Mouse (Mus musculus) midbrain, embryonic 15.5 days (tissue): ENCODE results near the gene Timm29. TPM values are rescaled to one million over a fixed set of nuclear protein-coding genes. Genes with fewer than 3 reads are reported as not detected.

Source experiments
- ATAC-seq: fragments of 200-750 bp; cut with Nextera tagmentation; replicated peaks from 2 replicates; pipeline ENCODE4 v1.8.0; 2017; ENCODE audit warnings: moderate TSS enrichment
- H3K27ac ChIP-seq: fragments of 300-500 bp; sonication (generic); 2 replicates; pipeline ENCODE4 v1.5.1; 2015; ENCODE audit warnings: mild to moderate bottlenecking, inconsistent platforms
- H3K27me3 ChIP-seq: fragments of 300-500 bp; sonication (generic); replicated peaks from 2 replicates; pipeline ENCODE4 v1.6.1; 2015; ENCODE audit warnings: inconsistent platforms
- H3K36me3 ChIP-seq: fragments of 300-500 bp; sonication (generic); replicated peaks from 2 replicates; pipeline ENCODE4 v1.6.1; 2015; ENCODE audit warnings: inconsistent platforms
- H3K4me1 ChIP-seq: fragments of 300-500 bp; sonication (generic); 2 replicates; pipeline ENCODE4 v1.6.1; 2015; ENCODE audit warnings: inconsistent platforms
- H3K4me2 ChIP-seq: fragments of 300-500 bp; sonication (generic); 2 replicates; pipeline ENCODE4 v1.6.1; 2015; ENCODE audit warnings: inconsistent platforms, mild to moderate bottlenecking, moderate library complexity
- H3K4me3 ChIP-seq: fragments of 300-500 bp; sonication (generic); 2 replicates; pipeline ENCODE4 v1.5.1; 2015; ENCODE audit warnings: mild to moderate bottlenecking, inconsistent platforms
- H3K9ac ChIP-seq: fragments of 300-500 bp; sonication (generic); 2 replicates; pipeline ENCODE4 v1.6.1; 2015; ENCODE audit warnings: mild to moderate bottlenecking, inconsistent platforms
- H3K9me3 ChIP-seq: fragments of 300-500 bp; sonication (generic); 2 replicates; pipeline ENCODE4 v1.6.1; 2016; ENCODE audit warnings: inconsistent platforms
- WGBS: fragments of 180-500 bp; shearing (Covaris S2); methylation state at CpG from one replicate; pipeline ENCODE4 v1.1.7; 2015; ENCODE audit warnings: mixed read lengths; 5-methylcytosine and 5-hydroxymethylcytosine counted together
- polyA plus RNA-seq: library from polyadenylated mRNA; unstranded; fragments of >200 nt; fragmentation: Nextera tagmentation; extraction: Ambion mirVana; gene quantifications from 2 replicates; pipeline ENCODE4 v1.2.1, GENCODE M21; 2015

The Timm29 gene
- polyA plus RNA-seq, result 68.0 and 68.8 TPM in 2 replicates

DNA sequence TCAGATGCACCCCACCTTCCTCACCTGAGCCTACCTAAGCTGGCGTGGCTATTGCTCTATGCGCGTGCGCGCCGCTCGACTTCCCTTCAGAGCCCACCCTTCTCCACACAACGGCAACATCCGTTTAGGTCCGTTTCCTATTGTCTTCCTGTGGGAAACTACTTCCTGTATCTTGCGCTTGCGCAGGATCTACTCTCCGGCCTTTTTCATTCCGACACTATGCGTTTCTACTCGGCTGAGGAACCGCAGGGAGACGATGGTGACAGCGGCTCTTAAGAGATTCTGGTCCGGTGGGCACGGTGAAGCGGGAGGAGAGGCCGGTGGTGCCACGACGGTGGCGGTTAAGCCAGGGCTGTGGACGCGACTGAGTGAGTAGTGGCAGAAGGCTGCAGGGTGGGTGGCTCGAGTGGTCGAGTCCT is at the start of gene Timm29, which contains the start of gene Yipf2:
Timm29 (plus strand) TSS at position 20 of the 419 bp plus-strand sequence.
Yipf2 (minus strand) TSS at position 126 of the 419 bp plus-strand sequence.
- ATAC-seq, result peak; percentile 94
- Histone ChIP-seq H3K4me3 (peak within 1 kb of the TSS; percentile 97), H3K4me2 (peak within 1 kb of the TSS; percentile 97), H3K9ac (peak within 1 kb of the TSS; percentile 89), H3K27ac (peak within 1 kb of the TSS; percentile 88), H3K9me3 (no peaks in the 10 kb centered on the region), H3K36me3 (peaks cover 26% of the 10 kb centered on the region), H3K27me3 (no peaks in the 10 kb centered on the region), H3K4me1 (peaks cover 33% of the 10 kb centered on the region)
- WGBS, result under 1% methylated on average over 30 of the region's 30 CpGs

DNA sequence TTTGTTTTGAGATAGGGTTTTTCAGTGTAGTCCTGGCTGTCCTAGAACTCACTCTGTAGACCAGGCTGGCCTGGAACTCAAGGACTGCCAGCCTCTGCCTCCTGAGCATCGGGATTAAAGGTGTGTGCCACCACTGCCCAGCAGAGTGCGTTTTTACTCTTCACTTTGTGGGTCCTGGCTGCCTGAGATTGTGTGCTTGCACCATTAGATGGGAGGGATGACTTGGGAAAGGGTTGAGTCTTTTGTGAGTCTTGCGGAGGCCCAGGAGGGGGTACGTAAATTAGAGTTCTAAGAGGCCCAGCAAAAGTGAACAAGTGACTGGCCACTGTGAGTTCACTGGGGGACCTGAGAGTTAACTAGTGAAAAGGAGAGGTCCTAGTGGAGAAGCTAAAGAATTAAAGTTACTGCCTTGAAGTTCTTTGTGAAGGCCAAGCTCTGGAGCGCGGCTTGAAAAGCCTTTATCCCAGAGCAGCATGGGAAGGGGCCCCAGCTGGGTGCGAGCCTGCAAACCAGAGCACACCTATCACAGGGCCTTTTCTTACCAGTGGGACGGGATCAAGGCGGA is 47.1 kb upstream of the Timm29 start:
- Histone ChIP-seq H3K4me3 (peak overlapping the region; percentile 92), H3K9ac (peak overlapping the region; percentile 98), H3K27me3 (no peaks in the 10 kb centered on the region), H3K9me3 (no peaks in the 10 kb centered on the region), H3K4me1 (peaks cover 28% of the 10 kb centered on the region), H3K4me2 (peak overlapping the region; percentile 52), H3K36me3 (no peaks in the 10 kb centered on the region), H3K27ac (peak overlapping the region; percentile 98)
- 2% methylated on average over 9 of the region's 9 CpGs for WGBS
- ATAC-seq, result peak; percentile 63; the same call in 1 of the 2 replicates

DNA sequence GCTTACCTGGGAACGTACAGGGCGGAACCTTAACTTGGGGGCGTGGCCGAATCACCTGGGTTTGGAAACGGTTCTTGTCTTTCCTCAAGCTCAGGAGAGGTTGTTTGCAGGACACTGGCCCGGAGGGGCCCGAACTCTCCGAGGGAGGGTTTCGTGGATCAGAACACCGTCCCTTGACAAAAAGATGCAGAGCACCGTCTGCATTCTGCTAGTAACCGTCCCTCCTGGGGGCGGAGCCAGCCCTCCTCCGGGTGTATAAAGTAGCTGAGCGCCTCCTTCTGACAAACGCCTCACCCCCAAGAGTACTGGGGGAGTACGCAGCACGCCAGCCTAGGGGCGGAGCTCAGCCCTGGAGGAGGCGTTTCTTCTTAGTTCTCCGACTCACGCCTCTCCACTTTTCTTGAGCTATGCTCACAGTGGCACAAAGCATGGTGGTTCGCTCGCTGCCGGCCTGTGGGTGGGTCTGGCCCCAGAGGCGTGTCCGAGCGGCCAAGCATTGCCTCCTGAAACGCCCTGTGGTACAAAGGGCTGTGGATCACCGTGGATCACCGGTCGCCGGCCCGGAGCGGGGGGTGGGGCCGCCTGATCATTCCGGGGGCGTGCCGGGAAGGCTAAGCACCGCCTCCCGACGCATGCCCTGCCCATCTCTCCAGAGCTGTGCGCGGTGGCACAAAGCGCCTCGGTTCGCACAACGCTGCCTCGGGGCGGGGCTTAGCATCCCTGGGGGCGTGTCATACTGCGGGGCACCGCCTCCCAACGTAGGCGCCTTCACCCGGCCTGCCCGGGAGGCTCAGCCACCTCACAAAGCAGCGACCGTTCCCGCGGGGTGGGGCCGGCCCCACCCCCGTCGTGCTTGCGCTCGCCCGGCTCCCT is 46.4 kb upstream of the Timm29 start:
- H3K27me3 ChIP-seq, result no peaks in the 10 kb centered on the region
- under 1% methylated on average over 67 of the region's 67 CpGs for WGBS
- H3K36me3 ChIP-seq, result no peaks in the 10 kb centered on the region
- peak overlapping the region; percentile 98 for H3K27ac ChIP-seq
- no peaks in the 10 kb centered on the region for H3K9me3 ChIP-seq
- peak overlapping the region; percentile 52 for H3K4me2 ChIP-seq
- peak overlapping the region; percentile 92 for H3K4me3 ChIP-seq
- peaks cover 28% of the 10 kb centered on the region for H3K4me1 ChIP-seq
- H3K9ac ChIP-seq, result peak overlapping the region; percentile 98
- peak; percentile 95 for ATAC-seq

DNA sequence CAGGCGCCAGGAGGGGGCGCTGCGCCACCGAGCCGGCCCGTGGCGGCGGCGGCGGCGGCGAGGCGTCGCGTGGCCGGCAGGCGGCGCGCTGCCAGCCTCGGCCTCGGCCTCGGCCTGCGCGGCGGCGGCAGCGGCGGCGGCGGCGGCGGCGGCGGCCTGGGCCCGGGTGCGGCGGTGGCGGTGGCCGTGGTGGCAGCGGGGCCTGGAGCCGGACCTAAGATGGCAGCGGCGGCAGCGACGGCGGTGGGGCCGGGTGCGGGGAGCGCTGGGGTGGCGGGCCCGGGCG is 45.8 kb upstream of the Timm29 start, which contains the start of gene Carm1:
Carm1 (plus strand) TSS at position 106 of the 286 bp plus-strand sequence.
- Histone ChIP-seq H3K36me3 (no peaks in the 10 kb centered on the region), H3K9ac (peak within 1 kb of the TSS; percentile 98), H3K9me3 (no peaks in the 10 kb centered on the region), H3K27me3 (no peaks in the 10 kb centered on the region), H3K4me1 (peaks cover 28% of the 10 kb centered on the region), H3K27ac (peak within 1 kb of the TSS; percentile 98), H3K4me2 (peak within 1 kb of the TSS; percentile 52), H3K4me3 (peak within 1 kb of the TSS; percentile 92)
- 0% methylated on average over 8 of the region's 52 CpGs for WGBS
- ATAC-seq, result no peak; the same call in 1 of the 2 replicates

DNA sequence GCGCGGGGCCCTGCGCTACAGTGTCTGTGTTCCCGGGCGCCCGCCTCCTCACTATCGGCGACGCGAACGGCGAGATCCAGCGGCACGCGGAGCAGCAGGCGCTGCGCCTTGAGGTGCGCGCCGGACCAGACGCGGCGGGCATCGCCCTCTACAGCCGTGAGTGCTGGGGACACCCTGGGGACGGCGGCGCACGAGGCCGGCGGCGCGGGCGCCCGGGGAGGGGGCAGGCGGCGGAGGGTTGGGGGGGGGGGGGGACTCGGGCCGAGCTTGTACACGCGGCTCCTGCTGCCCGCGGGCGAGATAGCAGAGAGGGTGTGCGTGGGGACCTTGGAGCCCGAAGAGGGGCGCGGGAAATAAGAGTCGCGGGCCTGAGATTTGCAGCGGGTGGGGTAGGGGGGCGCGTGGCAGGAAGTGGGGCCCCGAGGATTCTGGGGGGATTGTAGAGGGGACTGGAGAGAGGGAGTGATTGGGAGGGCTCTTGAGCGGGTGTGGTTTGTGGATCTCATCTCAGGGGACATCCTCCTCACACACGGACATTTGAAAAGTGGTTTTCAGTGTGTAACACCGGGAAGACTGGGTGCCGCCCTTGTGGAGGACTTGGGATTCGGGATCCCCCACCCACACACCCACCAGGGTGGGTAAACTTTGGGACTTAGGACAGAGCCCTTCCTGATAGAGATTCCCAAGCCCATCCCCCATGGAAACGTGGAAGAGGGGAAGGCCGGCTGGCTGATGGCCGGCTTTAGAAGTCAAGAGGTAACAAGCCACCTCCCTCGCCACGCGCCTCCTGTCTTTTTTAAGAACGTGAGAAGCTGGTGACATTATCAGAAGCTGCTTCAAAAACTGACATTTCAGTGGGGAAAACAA is 45.2 kb upstream of the Timm29 start:
- WGBS, result under 1% methylated on average over 42 of the region's 66 CpGs
- Histone ChIP-seq H3K27me3 (no peaks in the 10 kb centered on the region), H3K36me3 (no peaks in the 10 kb centered on the region), H3K9me3 (no peaks in the 10 kb centered on the region), H3K4me3 (peak overlapping the region; percentile 92), H3K27ac (peak overlapping the region; percentile 98), H3K4me1 (peaks cover 28% of the 10 kb centered on the region), H3K4me2 (peak overlapping the region; percentile 52), H3K9ac (peak overlapping the region; percentile 98)
- peak; percentile 53 for ATAC-seq

DNA sequence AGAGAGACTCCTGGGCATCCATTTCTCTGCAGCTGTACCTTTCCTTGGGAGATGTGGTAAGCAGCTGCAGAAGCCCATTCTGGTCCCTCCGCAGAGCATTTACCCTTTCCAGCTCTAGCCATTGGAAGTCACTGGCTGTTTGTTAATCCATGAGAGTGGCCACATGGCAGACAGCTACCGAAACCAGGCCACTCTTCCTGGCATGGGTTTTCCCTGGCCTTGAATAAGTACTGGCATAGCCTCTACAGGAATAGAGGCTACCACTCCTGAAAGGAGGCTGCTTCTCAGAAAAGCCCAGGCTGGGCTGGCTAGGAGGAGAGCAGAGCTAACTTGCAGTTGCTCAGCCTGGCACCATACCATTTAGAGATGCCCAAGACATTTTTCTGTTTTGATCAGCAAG is 41.5 kb upstream of the Timm29 start:
- 93% methylated on average over 2 of the region's 2 CpGs for WGBS

DNA sequence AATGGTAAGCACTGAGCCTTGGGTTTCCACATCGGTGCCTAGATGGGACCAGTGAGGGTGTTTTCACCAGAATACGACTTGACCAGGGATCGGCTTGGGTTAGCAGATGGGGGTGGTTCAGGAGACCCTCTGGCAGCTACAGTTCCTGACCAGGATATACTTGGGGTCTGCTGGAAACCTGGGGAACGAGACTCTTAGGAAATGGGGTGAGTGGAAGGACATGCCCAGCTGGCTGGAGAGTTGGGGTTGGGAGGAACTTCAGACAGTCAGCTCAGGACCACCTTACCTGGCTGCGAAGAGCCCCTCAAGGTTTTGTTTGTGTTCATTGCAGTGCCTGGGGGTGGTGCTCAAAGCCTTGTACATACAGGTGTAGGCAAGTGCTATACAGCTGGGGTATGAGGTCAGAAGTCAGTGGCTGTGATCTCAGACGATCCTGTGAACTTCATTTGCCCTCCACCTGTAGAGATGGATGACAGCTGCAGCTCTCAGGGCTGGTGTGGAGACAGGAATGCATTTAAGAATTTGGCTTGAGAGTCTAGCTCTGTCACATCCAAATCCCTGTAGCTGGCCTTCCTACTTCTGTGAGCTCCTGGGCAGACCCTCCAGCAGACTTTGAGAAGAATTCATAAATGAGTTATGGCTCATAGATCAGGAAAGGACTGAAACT is 38.8 kb upstream of the Timm29 start:
- H3K9ac ChIP-seq, result no peak overlapping the region
- H3K4me3 ChIP-seq, result no peak overlapping the region
- H3K9me3 ChIP-seq, result no peaks in the 10 kb centered on the region
- no peak overlapping the region for H3K4me2 ChIP-seq
- no peak for ATAC-seq
- no peaks in the 10 kb centered on the region for H3K36me3 ChIP-seq
- H3K27me3 ChIP-seq, result no peaks in the 10 kb centered on the region
- 91% methylated on average over 6 of the region's 6 CpGs for WGBS
- H3K27ac ChIP-seq, result no peak overlapping the region
- H3K4me1 ChIP-seq, result peaks cover 21% of the 10 kb centered on the region

More for the DNA sequence above, 41.5 kb upstream of the Timm29 start:
- Histone ChIP-seq H3K9me3 (no peaks in the 10 kb centered on the region), H3K4me2 (no peak overlapping the region), H3K9ac (no peak overlapping the region), H3K4me1 (peaks cover 20% of the 10 kb centered on the region), H3K27ac (no peak overlapping the region), H3K4me3 (no peak overlapping the region), H3K27me3 (no peaks in the 10 kb centered on the region), H3K36me3 (no peaks in the 10 kb centered on the region)
- no peak for ATAC-seq

DNA sequence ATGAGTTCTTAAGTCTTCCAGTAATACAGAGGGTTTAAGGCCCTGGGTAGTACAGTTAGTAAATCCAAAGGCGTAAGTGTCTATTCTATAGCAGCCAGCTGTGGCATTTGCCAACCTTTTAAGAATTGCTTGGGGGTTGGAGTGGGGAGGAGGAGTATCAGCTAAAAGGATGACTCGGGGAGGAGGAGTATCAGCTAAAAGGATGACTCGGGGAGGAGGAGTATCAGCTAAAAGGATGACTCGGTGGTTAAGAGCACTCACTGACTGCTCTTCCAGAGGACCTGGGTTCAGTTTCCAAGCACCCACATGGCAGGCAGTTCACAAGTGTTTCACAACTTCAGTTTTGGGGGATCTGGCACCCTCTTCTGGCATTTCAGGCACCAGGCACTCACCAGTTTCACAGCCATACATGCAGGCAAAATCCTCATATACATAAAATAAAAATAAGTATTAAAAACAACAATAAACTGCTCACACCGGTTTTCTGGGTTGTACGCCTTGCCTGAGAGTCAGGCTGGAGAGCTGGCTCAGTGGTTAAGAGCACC is 37.3 kb upstream of the Timm29 start:
- Histone ChIP-seq H3K27me3 (no peaks in the 10 kb centered on the region), H3K4me2 (no peak overlapping the region), H3K9ac (no peak overlapping the region), H3K4me1 (peaks cover 11% of the 10 kb centered on the region), H3K27ac (no peak overlapping the region), H3K4me3 (no peak overlapping the region), H3K36me3 (no peaks in the 10 kb centered on the region), H3K9me3 (no peaks in the 10 kb centered on the region)
- WGBS, result 86% methylated on average over 6 of the region's 6 CpGs
- no peak for ATAC-seq

DNA sequence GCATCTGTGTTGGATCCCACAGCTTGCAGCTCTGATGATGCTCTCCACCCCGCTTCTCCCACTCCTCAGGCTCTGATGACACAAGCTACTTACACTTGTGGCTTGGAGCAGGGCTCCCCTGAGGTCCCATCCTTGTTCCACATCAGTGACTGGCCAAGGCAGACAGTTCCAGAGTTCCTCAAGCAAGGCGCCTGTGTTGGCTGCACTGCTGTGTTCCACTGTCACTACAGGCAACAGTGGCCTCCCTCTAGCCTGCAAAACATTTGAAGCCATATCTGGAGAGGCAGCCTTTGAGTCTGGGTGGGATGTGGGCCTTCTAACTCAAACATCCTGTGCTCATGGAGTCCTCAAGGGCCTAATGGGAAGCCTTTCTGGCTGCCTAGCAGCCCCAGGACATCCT is 35.5 kb upstream of the Timm29 start:
- WGBS, result 90% methylated on average over 2 of the region's 2 CpGs
- peaks cover 10% of the 10 kb centered on the region for H3K4me1 ChIP-seq
- H3K27ac ChIP-seq, result no peak overlapping the region
- H3K9ac ChIP-seq, result no peak overlapping the region
- H3K36me3 ChIP-seq, result no peaks in the 10 kb centered on the region
- no peak for ATAC-seq
- H3K9me3 ChIP-seq, result no peaks in the 10 kb centered on the region
- no peaks in the 10 kb centered on the region for H3K27me3 ChIP-seq
- no peak overlapping the region for H3K4me2 ChIP-seq
- H3K4me3 ChIP-seq, result no peak overlapping the region

DNA sequence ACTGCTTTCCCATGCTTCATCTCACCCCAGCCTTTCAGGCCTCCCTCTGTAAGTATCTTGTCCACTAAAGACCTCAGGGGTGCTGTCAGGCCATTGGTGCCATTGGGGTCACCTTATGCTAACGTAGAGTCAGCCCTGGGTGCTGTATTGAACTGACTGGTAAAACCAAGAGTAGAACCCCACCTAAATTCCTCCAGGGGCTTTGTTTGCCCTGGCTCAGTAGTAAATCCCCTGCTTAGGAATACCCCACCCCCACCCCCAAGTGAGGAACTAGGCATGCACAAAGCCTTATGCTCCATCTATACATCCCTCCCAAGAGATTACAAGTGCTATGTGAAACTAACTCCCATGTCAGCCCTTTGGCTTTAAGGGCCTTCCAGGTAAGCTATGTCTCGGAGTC is 35.0 kb upstream of the Timm29 start:
- H3K4me1 ChIP-seq, result peaks cover 10% of the 10 kb centered on the region
- no peak overlapping the region for H3K9ac ChIP-seq
- no peak overlapping the region for H3K27ac ChIP-seq
- WGBS, result 87% methylated on average over 2 of the region's 2 CpGs
- H3K27me3 ChIP-seq, result no peaks in the 10 kb centered on the region
- H3K4me2 ChIP-seq, result no peak overlapping the region
- H3K9me3 ChIP-seq, result no peaks in the 10 kb centered on the region
- ATAC-seq, result no peak
- no peaks in the 10 kb centered on the region for H3K36me3 ChIP-seq
- H3K4me3 ChIP-seq, result no peak overlapping the region

DNA sequence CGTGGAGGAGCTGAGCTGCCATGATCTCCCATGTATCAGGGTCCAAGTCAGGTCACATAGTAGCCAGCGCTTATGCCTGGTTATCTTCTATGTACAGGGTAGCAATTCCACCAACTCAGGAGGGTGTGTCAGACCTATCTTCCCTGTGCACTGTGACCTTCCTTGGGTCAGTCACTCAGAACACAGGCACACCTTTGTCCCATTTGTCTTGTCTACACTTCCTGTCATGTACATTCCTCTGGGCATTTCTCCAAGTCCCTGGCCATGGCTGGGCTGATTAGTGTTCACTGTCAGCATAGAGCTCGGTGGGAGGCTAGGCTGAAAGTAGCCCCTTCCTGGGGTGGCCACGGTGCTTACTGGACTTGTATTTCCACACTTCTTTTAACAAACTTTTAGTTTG is 34.2 kb upstream of the Timm29 start:
- H3K4me1 ChIP-seq, result peaks cover 10% of the 10 kb centered on the region
- H3K9ac ChIP-seq, result no peak overlapping the region
- no peak overlapping the region for H3K4me2 ChIP-seq
- no peaks in the 10 kb centered on the region for H3K36me3 ChIP-seq
- no peaks in the 10 kb centered on the region for H3K27me3 ChIP-seq
- H3K27ac ChIP-seq, result no peak overlapping the region
- no peak for ATAC-seq
- WGBS, result 80% methylated on average over 4 of the region's 4 CpGs
- H3K9me3 ChIP-seq, result no peaks in the 10 kb centered on the region
- H3K4me3 ChIP-seq, result no peak overlapping the region
